Mouse (Mus musculus): ENCODE measurements at regions not wholly inside any gene's neighbourhood (a gene's known extent, or its start where the extent isn't known, plus 50 kb on each side); places are given as distances from the start of the nearest gene placed in this dataset.

DNA sequence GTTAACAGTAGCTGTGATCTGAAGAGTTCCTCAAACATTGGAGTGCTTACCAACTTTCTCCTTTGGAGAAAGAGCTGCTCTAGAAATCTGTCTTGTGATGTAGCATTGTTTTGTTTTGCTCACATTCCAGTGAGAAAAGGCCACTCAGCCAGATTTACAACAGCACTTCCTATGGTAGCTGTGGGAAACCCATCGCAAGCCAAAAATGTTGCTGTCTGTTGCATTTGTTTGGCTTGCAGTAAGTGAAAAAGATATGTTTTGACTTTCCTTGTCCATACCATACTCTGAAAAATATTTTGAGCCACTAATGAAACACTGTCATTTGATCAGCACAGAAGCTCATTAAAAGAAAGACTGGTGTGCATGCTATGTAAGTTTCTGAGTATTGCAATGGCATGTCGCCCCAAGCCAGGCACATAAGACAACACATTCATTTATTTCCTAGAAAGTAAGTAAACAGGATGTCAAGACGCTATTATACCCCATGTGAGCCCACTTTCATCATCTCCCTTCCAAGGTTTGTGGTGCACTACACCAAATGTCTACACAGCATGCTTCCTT, 66.2 kb downstream of the Car2 start:
- DNase-seq, result no peak

DNA sequence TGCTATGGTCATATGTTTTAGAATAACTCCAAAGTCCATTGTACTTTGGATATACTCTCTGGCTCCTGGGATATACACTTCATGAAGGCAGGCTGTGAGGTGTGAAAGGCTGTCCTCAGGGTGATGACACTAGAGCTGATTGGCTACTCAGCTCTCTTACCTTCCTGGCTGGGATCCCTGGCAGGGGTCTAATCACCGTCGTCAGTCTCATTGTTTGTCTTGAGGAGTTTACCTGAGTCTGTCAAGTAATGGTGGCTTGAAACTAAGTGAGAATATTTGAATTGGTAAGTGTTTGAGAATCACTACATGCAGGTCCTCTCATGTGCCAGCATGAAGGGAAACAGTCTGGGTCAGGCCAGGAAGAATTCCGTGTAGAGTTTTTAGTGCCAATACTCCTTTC, 66.9 kb downstream of the Car2 start:
- DNase-seq, result no peak

DNA sequence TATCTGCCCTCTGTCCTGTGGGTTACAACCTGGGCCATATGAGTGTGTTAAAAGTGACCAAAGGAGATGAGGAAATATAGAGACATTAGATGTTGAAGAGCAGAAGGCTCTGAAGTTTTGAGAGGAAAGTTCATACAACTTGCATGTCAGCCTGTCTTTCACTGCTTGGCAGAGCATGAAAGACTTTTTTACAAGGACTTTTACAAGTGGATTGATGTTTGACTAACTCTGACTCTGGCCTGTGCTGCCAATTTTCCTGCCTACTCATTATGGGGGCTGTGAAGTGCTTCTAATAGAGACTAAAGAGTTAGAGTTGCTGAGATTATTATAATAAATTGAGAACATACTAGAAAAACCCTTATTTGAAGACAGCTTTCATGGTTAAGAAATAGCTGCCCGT, 71.4 kb downstream of the Car2 start:
- no peak for DNase-seq

GRCm38 (mm10) chr3:14958277-14958676, 72.2 kb downstream of the Car2 start:
- peak; percentile 38 for DNase-seq

DNA sequence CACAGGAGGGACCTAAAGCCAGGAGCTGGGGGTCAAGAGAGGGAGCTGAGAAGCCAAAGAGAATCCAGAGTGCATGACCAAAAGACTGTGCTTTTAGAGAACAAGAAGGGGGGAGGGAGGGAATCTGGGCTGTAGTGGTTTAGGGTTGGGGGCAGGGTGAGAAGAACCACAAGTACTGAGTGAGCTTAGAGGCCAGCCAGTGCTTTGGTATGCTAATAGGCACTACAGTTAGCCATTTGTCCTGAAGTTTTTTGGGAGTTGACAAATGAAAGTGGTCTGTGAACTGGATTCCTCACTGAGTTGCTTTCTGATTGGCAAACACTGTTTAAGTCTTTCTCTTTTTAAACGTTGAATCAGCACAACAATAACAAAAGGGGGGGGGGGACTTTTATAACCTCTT, 73.5 kb downstream of the Car2 start:
- no peak for DNase-seq

DNA sequence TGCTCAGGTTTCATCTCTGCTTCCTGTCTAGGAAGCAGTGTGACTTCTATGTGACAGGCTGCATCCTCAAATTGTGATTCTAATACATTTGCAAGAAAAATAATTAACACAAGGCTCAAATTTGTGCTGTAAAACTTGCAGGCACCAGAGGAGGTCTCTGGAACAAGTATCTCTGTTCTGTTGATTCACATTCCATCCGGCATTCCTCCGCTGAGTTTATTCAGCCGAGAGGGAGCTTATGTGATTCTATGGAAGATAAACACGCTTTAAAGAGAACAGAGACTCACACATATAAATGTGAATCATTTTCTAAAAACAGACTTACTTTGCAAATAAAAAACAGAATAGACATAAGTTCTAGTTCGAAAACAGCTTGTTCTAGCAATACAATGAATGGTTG, 78.7 kb downstream of the Car2 start:
- no peak for DNase-seq

- no peak for DNase-seq
Measured at GRCm38 (mm10) chr3:14965438-14966044, 79.5 kb downstream of the Car2 start.

DNA sequence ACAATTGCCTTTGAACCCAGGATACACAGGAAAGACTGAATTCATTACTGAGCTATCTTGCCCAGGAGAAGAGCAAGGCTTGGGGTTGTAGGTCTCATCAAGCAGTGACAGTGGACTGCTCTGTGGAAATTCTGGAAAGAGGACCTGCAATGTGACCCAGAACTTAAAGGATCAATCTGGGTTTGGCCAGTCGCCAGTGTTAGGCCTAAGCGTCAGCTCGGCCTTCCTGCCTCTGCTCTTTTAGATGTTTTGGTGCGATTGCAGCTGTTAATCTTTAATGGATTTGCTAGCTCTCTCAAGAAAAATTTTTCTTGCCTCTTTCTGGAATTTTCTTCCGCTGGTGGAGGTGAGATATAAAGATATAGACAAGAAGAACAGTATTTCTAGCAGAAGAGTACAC, 81.2 kb downstream of the Car2 start:
- no peak for DNase-seq

DNA sequence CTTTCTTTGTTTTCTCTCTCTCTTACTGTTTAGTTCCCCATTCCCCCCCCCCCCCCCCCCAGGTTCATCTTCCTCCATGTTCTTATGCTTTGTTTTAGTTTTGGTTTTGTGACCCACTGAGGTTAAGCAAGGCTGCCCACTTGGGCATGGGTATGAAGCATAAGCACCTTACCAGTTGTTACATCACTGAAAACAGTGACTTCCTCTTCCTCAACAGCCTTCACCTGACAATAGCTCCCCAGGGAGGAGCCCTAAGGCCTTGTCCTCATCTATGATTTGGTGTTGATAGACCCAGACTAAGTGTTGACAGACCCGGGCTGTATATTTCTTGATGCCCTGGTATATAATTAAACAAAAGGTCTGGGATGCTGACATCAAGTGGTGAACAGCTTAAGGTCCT, 82.3 kb downstream of the Car2 start:
- no peak for DNase-seq

DNA sequence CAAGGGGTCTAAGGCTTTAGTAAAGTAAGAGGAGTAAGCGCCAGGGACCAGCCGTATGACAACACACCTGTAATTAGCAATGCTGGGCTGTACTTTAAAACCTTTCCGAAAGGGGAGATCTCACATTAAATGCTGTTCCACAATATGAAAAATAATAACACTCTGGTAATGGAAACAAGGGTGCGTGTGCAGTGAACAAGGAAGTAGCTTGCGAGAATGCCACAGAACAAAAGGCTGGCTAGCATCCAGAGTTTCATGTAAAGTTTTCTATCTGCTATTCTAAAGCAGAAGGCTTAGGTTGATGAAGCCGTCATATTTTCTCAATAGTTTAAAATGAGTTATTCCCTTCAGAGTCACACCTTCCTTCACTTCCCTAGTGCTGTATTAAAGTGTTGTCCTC, 83.6 kb downstream of the Car2 start:
- no peak for DNase-seq

DNA sequence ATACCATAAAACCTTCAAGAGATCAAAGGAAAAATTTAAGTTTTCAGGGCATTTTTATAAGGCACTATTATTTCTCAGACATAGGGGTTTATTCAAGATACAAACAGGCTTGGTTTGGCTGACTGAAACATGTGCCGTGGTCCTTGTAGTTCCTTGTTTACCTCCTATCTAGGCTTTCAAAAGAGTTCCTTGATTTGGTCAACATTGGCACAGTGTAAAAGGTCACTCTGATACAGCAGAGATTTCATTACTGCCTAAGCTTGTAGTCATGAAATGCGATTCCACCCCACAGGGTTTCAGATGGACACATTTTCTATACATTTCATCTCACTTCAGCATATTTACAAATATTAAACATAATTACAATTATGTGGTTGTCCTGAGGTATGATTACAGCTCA, 85.6 kb downstream of the Car2 start:
- DNase-seq, result no peak

- no peak for DNase-seq
Measured at GRCm38 (mm10) chr3:14974758-14975157, 88.7 kb downstream of the Car2 start.

GRCm38 (mm10) chr3:14975203-14975602, 89.1 kb downstream of the Car2 start:
- DNase-seq, result no peak

GRCm38 (mm10) chr3:14979116-14979613, 93.1 kb downstream of the Car2 start:
- no peak for DNase-seq

- no peak for DNase-seq
Measured at GRCm38 (mm10) chr3:14989635-14990034, 103.6 kb downstream of the Car2 start.

- no peak for DNase-seq
Measured at GRCm38 (mm10) chr3:14993936-14994335, 107.9 kb downstream of the Car2 start.

DNA sequence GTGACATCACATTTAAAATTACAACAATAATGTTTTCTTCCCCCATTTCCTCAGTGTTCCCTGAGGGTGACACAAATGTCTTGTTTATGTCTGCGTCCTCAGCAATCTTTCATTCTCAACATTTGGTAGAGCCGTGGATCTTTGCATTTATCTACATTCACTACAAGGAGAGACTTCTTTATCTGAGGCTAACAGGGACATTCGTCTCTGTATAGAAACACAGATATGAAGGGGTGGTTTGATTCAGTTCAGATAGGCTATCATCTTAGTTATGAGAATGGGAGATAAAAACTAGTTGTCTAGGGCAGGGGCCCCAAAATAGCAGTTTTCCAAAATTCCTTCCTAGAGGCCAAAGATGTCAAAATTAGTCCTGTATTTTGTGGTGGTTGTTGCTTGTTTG, 111.2 kb downstream of the Car2 start:
- DNase-seq, result no peak

DNA sequence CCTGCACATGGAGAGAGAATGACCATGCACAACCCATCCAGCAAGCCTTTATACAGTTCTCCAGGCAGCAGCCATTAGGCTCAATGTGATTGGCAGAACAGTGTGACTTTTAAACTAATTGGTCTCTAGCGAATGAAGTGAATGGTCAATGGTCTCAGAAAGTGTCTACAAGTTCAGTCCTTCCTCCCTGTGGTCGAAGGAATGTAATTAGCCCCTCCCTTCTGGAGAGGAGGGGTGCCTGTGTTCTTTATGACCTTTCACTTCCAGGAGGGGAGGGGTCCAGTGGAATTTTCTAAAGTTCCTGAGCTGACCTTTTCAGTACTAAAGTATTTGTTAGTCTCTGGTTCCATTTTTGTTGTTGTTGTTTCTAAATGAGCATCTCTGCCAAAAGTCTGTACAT, 112.4 kb downstream of the Car2 start:
- DNase-seq, result no peak

GRCm38 (mm10) chr3:14999411-14999810, 113.3 kb downstream of the Car2 start:
- DNase-seq, result no peak

DNA sequence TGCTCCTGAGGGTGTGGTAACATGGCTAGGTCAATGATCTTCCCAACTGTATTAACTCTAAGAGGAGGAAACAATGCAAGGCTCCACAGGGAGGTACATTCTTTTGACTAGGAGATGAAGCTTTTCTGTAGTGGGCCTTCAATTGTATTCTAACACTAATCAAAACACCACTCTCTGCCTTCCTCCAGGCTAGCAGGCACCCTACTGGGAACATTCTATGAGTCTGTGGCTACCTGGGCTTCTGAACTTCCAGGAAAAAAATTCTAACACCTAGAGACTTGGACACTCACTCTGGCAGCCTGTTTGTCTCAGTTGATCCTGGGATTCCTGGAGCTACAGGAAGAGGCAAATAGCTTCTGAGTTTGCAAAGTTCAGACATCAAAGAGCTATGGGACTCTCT, 113.8 kb downstream of the Car2 start:
- no peak for DNase-seq

DNA sequence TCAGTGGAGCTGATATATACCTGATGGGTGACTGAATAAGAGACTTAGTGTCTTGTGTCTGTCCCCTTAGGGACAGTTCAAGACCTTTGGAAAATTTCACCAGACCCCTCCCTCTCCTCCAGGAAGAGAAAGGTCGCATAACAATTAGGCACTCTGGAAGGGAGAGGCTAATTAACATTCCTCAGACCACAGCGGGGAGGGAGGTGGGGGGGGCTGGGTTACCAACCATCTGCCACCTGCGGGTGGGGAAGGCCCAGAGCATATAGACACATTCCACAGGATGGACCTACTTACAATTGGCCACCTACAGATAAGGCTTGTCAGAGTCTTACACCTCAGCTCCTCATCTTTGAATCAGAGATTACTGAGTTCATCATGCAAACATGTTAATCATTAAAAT, 114.6 kb downstream of the Car2 start:
- peak; percentile 25 for DNase-seq

GRCm38 (mm10) chr3:15007821-15008220, 121.7 kb downstream of the Car2 start:
- no peak for DNase-seq

DNA sequence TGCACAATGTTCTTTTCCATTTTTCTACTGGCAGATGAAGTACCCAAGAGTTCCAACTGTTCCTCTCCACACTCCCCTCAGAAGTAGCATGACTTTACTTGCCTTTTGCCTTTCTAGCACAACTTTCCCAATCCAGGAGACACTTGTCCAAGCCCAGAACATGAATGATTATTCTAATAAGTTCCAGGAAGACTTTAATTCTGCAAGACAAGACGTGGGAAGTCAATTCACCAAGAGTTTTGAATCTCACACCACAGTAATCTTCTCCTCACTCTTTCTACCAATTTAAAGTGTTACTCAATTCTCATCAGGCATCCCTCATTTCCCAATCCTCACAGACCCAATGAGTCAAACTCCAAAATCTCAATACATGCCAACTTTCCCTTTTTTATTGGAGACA, 122.4 kb downstream of the Car2 start:
- no peak for DNase-seq

DNA sequence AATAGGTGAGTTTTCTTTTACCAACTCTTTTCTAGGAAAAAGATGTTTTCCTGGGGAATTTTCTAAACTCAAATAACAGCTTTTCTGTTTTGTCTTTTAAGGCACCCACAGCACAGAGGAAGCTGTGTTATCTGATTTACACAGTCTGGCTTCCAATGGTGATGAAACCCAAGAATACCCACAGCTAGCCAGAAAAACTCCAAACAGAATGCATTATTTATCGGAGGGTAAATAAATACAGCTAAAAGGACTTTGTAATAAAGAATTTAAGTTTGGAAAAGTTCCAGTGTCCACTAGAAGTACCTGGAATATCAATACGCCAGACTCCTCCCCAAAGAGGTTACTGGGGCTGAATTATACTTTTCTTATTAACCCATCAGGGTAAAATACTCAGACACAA, 123.7 kb downstream of the Car2 start:
- DNase-seq, result no peak

- DNase-seq, result no peak
Measured at GRCm38 (mm10) chr3:15016621-15017020, 130.5 kb downstream of the Car2 start.
